Mouse (Mus musculus): ENCODE measurements at regions not wholly inside any gene's neighbourhood (a gene's known extent, or its start where the extent isn't known, plus 50 kb on each side); places are given as distances from the start of the nearest gene placed in this dataset.

GRCm38 (mm10) chrX:166661043-166661718 is 75.7 kb upstream of the Egfl6 start:
- peak; percentile 59 for TF ChIP-seq CTCF (conservative IDR thresholded peaks at IDR 0.05; ENCODE audit: insufficient read depth, insufficient read length, low read depth, low read length)
- TF ChIP-seq POLR2A (IDR thresholded peaks at IDR 0.05; ENCODE audit: low read depth, low read length): no peak

All from kidney, adult 2 months (tissue).